Mouse (Mus musculus) embryonic facial prominence, embryonic 14.5 days (tissue): ENCODE measurements around the gene Pdzd4. TPM values are rescaled to one million over a fixed set of nuclear protein-coding genes. Genes with fewer than 3 reads are reported as not detected.

Experiments
- ATAC-seq: fragments of 200-750 bp; cut with Nextera tagmentation; 2 replicates; pipeline ENCODE4 v1.8.0; 2017; ENCODE audit warnings: low read depth, moderate number of reproducible peaks, moderate TSS enrichment
- DNase-seq: peaks from one replicate; pipeline ENCODE4 v3.0.0-alpha.2; 2015; ENCODE audit warnings: low spot score
- H3K27ac ChIP-seq: fragments of 300-500 bp; sonication (generic); replicated peaks from 2 replicates; pipeline ENCODE4 v1.5.1; 2014; ENCODE audit warnings: low read depth, mild to moderate bottlenecking, low read length, moderate library complexity
- H3K27me3 ChIP-seq: fragments of 300-500 bp; sonication (generic); replicated peaks from 2 replicates; pipeline ENCODE4 v1.6.1; 2014; ENCODE audit warnings: low read length; ENCODE audit not compliant: control insufficient read depth, insufficient read depth
- H3K36me3 ChIP-seq: fragments of 300-500 bp; sonication (generic); 2 replicates; pipeline ENCODE4 v1.6.1; 2014; ENCODE audit warnings: low read length, mixed read lengths; ENCODE audit not compliant: control insufficient read depth, insufficient read depth
- H3K4me1 ChIP-seq: fragments of 300-500 bp; sonication (generic); 2 replicates; pipeline ENCODE4 v1.6.1; 2014; ENCODE audit warnings: antibody characterized with exemption, low read length; ENCODE audit not compliant: control insufficient read depth, insufficient read depth
- H3K4me2 ChIP-seq: fragments of 300-500 bp; sonication (generic); 2 replicates; pipeline ENCODE4 v1.6.1; 2014; ENCODE audit warnings: low read depth, mild to moderate bottlenecking, low read length, moderate library complexity, mixed read lengths
- H3K4me3 ChIP-seq: fragments of 300-500 bp; sonication (generic); 2 replicates; pipeline ENCODE4 v1.5.1; 2014; ENCODE audit warnings: low read depth, mild to moderate bottlenecking, low read length
- H3K9ac ChIP-seq: fragments of 300-500 bp; sonication (generic); 2 replicates; pipeline ENCODE4 v1.6.1; 2014; ENCODE audit warnings: low read depth, mild to moderate bottlenecking, low read length, moderate library complexity, mixed read lengths
- H3K9me3 ChIP-seq: fragments of 300-500 bp; sonication (generic); 2 replicates; pipeline ENCODE4 v1.6.1; 2016; ENCODE audit warnings: low read length; ENCODE audit not compliant: control insufficient read depth
- WGBS: fragments of 180-500 bp; shearing (Covaris S2); extraction: QIAGEN DNeasy Blood & Tissue Kit; methylation state at CpG from one replicate; pipeline ENCODE4 v1.1.7; 2014; 5-methylcytosine and 5-hydroxymethylcytosine counted together
- polyA plus RNA-seq: library from polyadenylated mRNA; unstranded; fragments of >200 nt; fragmentation: Nextera tagmentation; extraction: Ambion mirVana; gene quantifications from 2 replicates; pipeline ENCODE4 v1.2.1, GENCODE M21; 2014

Pdzd4 gene
- 1.1 and 1.8 TPM in 2 replicates for polyA plus RNA-seq

DNA sequence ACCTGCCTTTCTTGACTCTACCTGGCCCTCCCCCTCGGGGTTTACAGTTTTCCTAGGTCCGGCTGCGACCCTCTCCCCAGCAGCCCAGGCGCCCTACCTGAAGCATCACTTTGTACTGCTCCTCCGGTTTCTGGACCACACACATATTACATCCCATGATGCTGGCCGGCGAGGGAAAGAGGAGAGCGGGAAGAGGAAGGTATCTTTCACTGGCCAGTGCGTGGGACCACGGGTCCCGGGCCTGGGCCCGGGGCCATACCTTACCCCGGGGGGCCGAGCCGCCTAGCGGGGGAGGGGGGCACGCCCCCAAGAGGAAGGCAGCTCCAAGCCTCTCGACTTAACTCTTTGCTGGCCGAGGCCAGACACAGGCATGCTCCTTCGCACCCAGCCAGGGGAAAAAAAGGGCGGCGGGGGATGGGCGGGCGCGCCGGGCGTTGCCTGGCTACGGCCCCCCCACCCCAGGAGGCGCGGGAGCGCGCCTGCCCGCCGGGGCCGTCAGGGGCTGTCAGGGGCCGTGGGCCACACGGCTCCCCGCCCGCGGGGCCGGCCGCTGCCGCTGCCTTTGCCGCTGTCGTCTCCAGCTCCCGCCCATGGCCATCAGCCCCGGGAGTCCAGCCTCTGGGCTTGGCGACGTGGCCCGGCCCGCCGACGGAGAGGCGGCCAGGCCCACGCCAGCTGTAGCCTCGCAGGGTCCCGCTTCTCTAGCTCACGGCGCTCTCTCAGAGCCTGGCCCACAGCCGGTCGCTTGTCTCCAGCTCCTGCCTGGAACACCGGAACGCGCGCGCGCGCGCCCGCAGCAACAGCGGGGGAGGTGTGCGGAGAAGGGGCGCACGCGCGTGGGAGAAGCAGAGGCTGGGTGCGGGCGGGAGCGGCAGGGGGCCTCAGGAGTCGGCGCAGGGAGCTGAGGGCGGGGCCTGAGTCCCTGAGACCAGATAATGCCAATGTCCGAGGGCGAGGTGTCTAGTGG is at the start of gene Pdzd4:
Gene Pdzd4, minus strand, starts transcription at position 785 of the 967 bp plus-strand sequence.
- Histone ChIP-seq H3K4me3 (peak within 1 kb of the TSS; percentile 64), H3K36me3 (no peaks in the 10 kb centered on the region), H3K4me2 (peak within 1 kb of the TSS; percentile 65), H3K9me3 (no peaks in the 10 kb centered on the region), H3K4me1 (no peaks in the 10 kb centered on the region), H3K9ac (peak within 1 kb of the TSS; percentile 78), H3K27me3 (no peaks in the 10 kb centered on the region), H3K27ac (peak within 1 kb of the TSS; percentile 70)
- ATAC-seq (peak; percentile 93), DNase-seq (peak; percentile 81)
- WGBS, result 20% methylated on average over 18 of the region's 84 CpGs

DNA sequence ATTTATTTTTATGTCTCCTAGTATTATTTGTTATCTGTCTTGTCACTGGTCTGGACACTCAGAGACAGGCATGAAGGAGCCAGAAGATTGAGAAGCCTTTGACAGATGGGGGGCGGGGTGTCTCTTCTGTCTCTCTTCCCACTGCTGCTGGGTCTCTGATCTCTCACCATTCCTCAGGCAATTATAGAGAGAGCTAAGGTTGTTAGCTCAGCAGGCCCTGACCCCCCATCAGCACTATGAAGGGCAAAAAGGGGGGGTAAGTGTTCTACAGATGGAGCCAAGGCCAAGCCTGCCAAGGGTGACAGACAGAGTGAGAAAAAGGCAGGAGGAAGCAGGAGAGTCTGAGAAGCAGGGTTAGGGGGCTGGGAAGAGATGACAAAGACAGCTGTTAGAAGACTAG is 47.2 kb upstream of the Pdzd4 start:
- no peak overlapping the region for H3K27ac ChIP-seq
- no peaks in the 10 kb centered on the region for H3K4me1 ChIP-seq
- no peak overlapping the region for H3K4me3 ChIP-seq
- no peak overlapping the region for H3K4me2 ChIP-seq
- DNase-seq, result no peak
- H3K27me3 ChIP-seq, result no peaks in the 10 kb centered on the region
- 62% methylated on average over 1 of the region's 1 CpGs for WGBS
- no peak for ATAC-seq
- H3K9me3 ChIP-seq, result no peaks in the 10 kb centered on the region
- no peaks in the 10 kb centered on the region for H3K36me3 ChIP-seq
- no peak overlapping the region for H3K9ac ChIP-seq

DNA sequence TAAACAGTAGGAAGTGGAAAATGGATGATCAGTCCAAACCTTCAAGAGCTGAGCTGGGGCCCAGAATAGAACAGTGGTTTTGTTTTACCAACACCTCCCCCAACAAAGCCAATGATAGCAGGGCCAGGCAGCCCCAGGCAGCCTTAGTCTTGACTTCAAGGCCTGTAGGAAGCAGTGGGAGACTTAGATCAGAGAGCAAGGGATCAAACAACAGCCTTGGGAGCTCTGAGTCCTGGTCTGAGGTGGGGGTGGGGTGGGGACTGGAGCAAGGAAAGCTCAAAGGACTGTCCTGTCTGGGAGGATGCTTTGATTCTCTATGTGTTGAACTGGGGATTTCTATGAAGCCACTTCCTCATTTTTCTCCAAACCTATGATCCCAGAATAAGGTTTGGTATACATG is 46.7 kb upstream of the Pdzd4 start:
- H3K4me3 ChIP-seq, result no peak overlapping the region
- H3K4me2 ChIP-seq, result no peak overlapping the region
- H3K27me3 ChIP-seq, result no peaks in the 10 kb centered on the region
- H3K9ac ChIP-seq, result no peak overlapping the region
- no peaks in the 10 kb centered on the region for H3K9me3 ChIP-seq
- ATAC-seq (no peak), DNase-seq (no peak)
- no peaks in the 10 kb centered on the region for H3K4me1 ChIP-seq
- H3K27ac ChIP-seq, result no peak overlapping the region
- no peaks in the 10 kb centered on the region for H3K36me3 ChIP-seq

DNA sequence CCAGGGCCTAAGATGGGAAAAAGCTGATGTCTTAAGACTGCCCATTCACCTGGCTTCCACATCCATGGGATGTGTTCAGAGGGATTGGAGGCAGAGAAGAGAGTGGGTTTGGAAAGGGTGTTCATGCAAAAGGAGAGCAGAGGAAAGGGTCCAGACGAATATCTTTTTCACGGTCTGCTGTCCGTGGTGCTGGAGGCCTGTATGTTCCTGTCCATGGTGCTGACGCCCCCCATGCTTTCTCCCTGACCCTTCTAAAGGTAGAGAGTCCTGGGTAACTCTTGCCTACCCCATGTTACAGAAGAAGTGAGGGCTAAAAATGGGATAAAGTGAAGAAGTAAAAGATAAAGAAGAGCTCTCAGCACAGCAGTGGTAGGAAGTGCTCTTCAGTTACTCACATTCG is 44.6 kb upstream of the Pdzd4 start:
- H3K27ac ChIP-seq, result no peak overlapping the region

DNA sequence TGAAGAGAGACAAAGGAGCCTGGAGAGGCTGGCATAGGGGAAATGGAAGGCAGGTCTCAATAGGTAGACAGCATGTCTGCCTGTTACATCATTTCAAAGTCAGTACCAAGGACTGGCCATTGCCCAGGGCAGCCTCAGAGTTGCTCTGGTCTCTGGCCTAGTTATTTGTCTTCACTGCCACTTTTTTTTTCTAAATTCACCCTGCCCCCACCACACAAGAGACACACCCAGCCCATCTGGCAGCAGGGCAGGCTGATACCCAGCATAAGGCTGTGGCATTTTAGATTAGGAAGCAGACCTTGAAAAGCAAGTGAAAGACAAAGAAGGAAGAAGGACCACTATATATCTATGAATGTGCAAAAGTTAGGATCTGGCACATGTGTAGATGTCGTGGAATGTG is 43.1 kb upstream of the Pdzd4 start:
- Histone ChIP-seq H3K27me3 (no peaks in the 10 kb centered on the region), H3K9me3 (no peaks in the 10 kb centered on the region), H3K4me2 (no peak overlapping the region), H3K27ac (no peak overlapping the region), H3K9ac (no peak overlapping the region), H3K36me3 (no peaks in the 10 kb centered on the region), H3K4me3 (no peak overlapping the region), H3K4me1 (no peaks in the 10 kb centered on the region)
- DNase-seq (no peak), ATAC-seq (no peak)
- 83% methylated on average over 1 of the region's 1 CpGs for WGBS

More for the DNA sequence above, 44.6 kb upstream of the Pdzd4 start:
- H3K36me3 ChIP-seq, result no peaks in the 10 kb centered on the region
- no peak overlapping the region for H3K9ac ChIP-seq
- H3K27me3 ChIP-seq, result no peaks in the 10 kb centered on the region
- no peak for ATAC-seq
- WGBS, result 13% methylated on average over 5 of the region's 5 CpGs
- H3K4me3 ChIP-seq, result no peak overlapping the region
- H3K9me3 ChIP-seq, result no peaks in the 10 kb centered on the region
- peak; percentile 26 for DNase-seq
- no peaks in the 10 kb centered on the region for H3K4me1 ChIP-seq
- H3K4me2 ChIP-seq, result no peak overlapping the region

DNA sequence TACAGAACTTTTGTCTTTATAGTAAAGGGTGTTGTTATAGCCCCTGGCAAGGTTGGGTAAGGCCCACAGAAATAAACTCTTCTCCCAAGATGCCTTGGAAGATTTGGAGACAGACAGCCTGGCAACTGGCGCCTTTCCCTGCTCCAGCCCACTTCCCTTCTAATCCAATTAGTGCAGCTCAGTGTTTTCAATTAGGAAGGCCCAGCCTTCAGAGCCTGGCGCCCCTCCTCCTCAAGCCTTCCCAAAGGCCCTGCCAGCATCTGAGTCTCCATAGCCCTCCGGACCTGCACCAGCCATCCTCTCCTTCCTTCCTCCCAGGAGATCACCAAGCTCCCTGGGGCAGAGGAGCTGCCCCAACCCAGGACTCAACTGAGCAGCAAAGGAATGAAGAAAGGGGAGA is 42.5 kb upstream of the Pdzd4 start:
- H3K4me2 ChIP-seq, result no peak overlapping the region
- H3K9ac ChIP-seq, result no peak overlapping the region
- ATAC-seq (peak; percentile 41; the same call in 1 of the 2 replicates), DNase-seq (peak; percentile 13)
- no peaks in the 10 kb centered on the region for H3K4me1 ChIP-seq
- no peak overlapping the region for H3K27ac ChIP-seq
- H3K36me3 ChIP-seq, result no peaks in the 10 kb centered on the region
- WGBS, result 12% methylated on average over 2 of the region's 3 CpGs
- no peak overlapping the region for H3K4me3 ChIP-seq
- H3K27me3 ChIP-seq, result no peaks in the 10 kb centered on the region
- H3K9me3 ChIP-seq, result no peaks in the 10 kb centered on the region

DNA sequence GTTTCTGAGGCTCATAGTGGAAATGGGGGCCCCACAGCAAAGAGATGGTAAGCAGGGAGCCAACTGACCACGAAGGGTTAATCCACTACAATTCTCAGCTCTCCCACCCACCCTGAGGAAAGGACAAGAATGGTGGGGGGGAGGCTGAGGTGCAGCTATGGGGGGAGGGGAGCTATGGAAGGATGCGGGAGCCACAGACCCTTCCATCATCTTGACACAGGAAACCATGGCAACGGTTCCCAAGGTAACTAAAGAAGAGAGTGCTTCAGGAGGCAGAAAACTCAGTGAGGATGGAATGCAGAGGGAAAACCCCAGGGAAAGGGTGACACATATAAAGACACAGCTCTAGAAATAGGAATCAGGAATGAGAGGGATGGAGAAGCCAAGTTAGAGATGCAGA is 39.9 kb upstream of the Pdzd4 start:
- no peaks in the 10 kb centered on the region for H3K27me3 ChIP-seq
- DNase-seq (no peak), ATAC-seq (no peak)
- 44% methylated on average over 3 of the region's 3 CpGs for WGBS
- no peak overlapping the region for H3K9ac ChIP-seq
- H3K4me1 ChIP-seq, result no peaks in the 10 kb centered on the region
- no peak overlapping the region for H3K4me2 ChIP-seq
- no peaks in the 10 kb centered on the region for H3K9me3 ChIP-seq
- no peak overlapping the region for H3K27ac ChIP-seq
- no peaks in the 10 kb centered on the region for H3K36me3 ChIP-seq
- no peak overlapping the region for H3K4me3 ChIP-seq

DNA sequence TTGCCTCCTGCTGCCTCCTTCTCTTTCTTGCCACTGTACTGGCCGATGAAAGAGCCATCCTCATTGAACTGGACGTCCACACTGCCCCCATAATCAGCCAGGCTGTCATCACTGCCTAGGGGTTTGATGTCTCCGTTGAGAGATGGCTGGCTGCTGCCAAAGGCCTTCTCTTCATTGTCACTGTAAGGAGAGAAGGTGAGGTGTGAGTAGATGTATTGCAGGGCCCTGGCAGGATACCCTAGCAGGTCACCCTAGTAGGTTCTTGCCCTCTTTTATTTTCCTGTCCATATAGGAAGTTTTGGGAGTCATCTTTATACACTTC is 30.3 kb upstream of the Pdzd4 start:
- no peaks in the 10 kb centered on the region for H3K36me3 ChIP-seq
- ATAC-seq, result no peak
- no peak overlapping the region for H3K27ac ChIP-seq
- no peak for DNase-seq
- no peaks in the 10 kb centered on the region for H3K9me3 ChIP-seq
- H3K4me1 ChIP-seq, result no peaks in the 10 kb centered on the region
- no peak overlapping the region for H3K4me3 ChIP-seq
- no peak overlapping the region for H3K4me2 ChIP-seq
- H3K9ac ChIP-seq, result no peak overlapping the region
- 56% methylated on average over 3 of the region's 3 CpGs for WGBS
- H3K27me3 ChIP-seq, result no peaks in the 10 kb centered on the region
